Mouse (Mus musculus): ENCODE results near the gene Plpp7.

Plpp7 gene

DNA sequence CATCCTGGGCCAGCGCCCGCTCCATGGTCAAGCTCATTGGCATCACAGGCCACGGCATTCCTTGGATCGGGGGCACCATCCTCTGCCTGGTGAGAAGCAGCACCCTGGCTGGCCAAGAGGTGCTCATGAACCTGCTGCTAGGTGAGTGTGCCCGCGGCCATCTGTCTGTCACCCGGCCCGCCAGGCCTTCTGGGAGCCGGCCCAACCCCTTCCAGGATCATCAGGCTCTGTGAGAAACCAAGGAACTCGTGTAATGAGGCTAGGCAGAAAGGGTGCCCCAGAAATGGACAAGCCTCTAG, 743 bp downstream of the Plpp7 start:
- no peak for DNase-seq (ENCODE audit: low spot score in 2 of 2)

DNA sequence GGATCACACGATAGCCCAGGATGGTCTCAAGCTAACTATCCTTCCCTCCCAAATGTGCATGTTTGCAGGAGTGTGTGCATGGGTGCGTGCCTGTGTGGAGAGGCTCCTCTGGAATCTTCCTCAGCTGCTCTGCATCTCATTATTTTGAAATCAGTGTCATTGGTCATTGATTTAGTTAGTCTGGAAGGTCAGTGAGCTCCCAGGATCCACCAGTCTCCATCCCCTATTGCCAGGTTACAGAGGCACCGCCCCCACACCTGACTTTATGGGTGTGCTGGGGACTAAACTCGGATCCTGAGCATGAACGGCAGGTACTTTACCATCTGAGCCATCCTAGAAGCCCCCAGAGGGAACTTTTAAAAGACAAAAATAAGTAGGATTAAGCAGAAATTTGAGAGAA, 7.6 kb downstream of the Plpp7 start:
- no peak for DNase-seq (ENCODE audit: low spot score in 2 of 2)

DNA sequence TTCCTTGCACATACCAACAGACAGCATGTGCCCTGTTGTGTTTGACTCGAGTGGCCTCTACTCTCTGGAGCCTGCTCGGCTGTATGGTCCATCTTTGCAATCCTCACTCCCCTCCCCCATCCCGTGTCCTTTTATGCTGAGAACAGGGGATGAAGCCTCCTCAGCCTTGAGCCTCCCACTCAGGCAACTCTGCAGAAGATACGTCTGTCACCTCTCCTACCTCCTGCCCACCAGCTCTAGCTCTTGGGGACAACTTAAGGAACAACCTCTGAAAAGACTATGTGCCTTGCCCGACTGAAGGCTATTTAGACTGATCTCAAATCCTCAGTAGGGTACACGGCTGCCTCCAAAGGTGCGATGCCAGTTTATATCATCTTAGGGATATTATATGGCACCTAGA, 8.2 kb downstream of the Plpp7 start:
- DNase-seq (ENCODE audit: low spot score in 2 of 2): no peak

DNA sequence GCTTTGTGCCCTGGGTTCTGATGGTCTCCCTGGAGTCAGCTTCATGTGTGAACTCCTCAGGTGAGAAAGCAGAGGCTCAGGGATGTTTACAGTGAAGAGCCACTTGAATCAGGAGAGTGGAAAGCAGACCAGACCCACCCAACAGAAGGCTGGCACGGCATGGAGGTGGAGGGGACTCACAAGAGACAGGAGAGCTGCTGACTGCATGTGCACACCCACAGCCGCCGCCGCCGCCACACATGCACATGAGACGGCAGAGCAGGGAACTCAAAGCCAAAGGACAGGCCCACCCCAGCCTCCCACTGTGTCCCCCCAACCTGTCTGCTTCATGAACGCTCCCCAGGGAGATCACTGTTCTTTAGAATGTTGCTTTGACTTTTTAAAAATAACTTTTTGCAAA, 8.8 kb downstream of the Plpp7 start:
- no peak for DNase-seq (ENCODE audit: low spot score in 2 of 2)

DNA sequence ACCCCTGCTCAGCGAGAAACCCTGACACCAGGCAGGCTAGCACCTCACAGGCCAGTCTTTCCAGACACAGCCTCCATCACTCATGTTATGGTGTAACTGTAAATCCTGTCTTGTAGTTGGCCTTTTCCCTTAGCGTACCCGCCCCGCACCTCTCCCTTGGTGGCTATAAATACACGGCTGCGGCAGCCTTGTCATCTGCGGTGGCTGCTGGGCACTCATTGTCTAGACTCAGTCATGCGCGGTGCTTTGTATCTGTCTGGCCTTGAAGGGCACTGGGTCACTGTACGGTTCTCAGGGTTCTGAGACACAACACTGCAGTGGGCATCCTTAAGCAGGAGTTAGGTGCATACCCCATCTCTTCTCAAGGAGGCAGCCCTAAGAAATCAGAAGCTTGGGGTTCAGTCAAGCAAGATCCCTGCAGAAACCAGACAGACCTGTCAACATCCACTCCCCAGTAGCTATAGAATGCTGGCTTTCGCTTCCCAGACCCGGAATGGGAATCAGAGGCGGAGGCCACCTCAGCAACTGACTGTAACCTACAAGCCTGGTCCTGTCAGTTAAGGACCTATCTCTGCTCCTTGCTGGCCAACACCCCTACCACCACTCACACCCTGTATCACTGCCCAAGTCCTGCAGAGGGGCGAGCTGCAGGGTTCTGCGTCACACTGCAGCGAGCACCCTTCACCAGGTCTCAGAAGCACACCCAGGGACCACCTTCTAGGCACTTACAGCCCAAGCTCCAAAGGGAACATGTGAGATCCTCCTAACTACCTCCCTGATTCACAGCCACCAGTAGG, 10.0 kb downstream of the Plpp7 start:
- DNase-seq (ENCODE audit: low spot score in 2 of 2): no peak

DNA sequence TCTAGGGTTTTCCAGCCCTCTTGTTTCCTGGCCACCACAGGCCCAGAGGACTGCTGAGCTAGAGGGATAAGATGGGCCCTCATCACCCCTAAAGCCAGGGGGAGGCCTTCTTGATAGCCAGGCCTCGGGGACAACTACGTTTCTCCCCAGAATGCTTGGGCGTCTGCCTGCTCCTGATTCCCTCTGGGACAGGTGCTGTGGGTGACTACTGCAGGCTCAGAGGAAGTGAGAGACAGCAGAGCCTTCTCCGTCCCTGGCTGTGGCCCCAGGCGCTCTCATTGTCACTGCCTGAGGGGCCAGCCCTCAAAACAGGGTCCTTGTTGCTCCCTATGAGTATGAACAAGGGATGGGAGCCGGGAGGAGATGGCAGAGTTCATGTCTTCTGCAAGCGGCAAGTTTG, 10.6 kb downstream of the Plpp7 start:
- no peak for DNase-seq (ENCODE audit: low spot score in 2 of 2)

DNA sequence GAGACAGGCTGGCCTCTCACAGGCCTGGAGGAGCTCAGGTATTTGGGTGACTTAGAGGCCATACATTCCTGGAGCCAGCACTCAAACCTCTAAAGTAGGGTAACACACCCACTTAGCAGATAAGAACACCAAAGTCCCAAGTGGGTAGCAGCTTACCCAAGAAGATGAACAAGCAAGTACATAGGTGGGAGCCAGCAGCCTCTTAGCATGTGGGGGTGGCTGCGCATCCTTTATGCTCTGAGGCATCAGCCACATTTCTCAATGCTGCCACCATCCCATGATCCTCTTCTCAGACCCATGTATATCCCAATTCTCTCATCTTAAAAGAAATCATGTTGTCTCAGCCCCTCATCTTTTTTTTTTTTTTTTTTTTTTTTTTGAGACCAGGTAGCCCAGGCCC, 15.9 kb downstream of the Plpp7 start:
- no peak for DNase-seq (ENCODE audit: low spot score in 2 of 2)

DNA sequence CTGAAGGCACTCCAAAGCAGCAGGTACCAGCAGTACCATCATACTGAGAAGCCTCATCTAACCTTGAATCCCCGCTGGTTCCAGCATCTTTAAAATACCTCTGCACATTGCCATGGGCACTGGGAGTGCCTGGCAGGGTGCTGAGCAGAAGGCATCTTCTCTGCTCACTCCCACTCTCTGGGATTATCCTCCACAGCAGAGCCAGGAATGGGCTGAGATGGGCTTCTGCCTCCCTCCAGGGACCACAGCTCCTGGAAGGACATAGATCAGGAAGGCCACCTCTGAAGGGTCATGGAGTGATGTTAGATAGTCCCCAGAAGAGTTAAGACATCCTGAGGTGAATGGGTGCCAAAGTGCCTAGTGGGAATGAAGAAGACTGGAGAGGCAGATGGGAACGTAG, 17.2 kb downstream of the Plpp7 start:
- DNase-seq (ENCODE audit: low spot score in 2 of 2): no peak

DNA sequence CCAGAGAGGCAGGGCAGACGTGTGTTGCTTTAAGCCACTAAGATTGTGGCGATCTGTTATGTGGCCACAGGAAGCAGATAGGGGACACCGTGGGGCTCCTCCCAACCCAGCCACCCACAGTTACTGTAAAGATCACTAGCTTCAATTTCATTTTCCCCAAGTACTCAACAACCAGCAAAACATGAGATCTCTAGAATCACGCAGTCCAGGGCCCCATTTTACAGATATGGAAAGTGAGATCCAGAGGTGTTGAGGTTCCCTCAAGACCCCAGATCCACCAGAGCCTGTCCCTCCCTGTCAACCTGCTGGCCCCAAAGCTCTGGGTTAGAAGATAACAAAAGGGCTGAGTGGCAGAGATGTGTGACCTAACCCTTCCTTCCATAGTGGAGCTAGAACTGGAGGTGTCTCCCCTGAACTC, 20.5 kb downstream of the Plpp7 start:
- DNase-seq (ENCODE audit: low spot score in 2 of 2): no peak

DNA sequence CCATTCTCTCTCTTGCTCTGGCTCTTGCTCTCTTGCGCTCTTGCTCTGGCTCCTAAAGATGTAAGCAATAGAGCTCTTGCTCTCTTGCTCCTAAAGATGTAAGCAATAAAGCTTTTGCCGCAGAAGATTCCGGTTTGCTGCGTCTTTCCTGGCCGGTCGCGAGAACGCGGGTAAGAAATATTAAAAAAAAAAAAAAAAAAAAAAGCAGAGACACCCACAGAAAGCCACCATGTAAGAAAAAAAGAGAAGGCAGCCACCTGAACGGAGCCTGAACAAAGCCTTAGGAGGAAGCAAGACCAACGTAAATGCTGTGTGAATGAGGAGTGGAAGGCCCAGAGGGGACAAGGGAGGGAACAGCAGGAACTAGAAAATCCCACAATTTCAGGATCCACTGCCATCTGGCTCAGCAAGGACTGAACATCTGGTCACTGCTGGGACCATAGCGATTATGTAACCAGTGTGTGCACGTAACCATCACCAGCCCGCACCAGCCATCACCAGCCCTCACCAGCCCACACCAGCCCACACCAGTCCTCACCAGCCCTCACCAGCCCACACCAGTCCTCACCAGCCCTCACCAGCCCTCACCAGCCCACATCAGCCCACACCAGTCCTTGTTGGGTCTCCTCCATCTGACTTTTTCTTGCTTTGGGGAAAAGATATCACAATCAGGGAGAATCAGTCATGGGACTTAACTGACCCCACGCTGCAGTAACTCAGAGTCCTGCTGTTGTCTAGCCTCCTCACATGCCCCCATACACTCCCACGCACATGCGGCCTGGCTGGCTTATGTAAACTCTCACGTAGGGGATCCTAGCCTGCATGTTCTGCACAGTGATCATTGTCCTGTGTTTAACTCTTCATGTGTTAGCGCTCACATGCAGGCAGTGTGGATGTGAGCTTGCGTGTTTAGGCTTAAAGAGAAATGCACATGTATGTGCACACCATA, 24.7 kb downstream of the Plpp7 start:
- DNase-seq (ENCODE audit: low spot score in 2 of 2): no peak

DNA sequence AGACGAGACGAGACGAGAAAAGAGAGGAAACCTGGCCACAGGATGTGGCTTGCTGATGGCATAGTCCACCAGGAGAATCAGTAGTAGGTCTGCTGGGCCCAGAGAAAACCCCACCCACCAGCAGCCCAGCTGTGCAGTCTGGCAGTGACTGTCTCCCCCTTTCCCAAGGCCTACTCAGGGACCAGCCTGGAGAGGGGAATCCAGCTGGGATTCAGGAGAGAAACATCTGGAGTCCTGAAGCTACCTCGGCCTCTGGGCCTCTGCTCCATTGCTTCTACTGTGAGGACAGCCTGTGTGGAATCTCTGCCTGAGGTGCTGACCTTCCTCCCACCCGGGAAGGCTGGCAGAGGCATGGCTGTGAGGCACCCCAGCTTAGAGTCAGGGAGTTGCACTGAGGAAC, 25.8 kb downstream of the Plpp7 start:
- DNase-seq (ENCODE audit: low spot score in 2 of 2): no peak

DNA sequence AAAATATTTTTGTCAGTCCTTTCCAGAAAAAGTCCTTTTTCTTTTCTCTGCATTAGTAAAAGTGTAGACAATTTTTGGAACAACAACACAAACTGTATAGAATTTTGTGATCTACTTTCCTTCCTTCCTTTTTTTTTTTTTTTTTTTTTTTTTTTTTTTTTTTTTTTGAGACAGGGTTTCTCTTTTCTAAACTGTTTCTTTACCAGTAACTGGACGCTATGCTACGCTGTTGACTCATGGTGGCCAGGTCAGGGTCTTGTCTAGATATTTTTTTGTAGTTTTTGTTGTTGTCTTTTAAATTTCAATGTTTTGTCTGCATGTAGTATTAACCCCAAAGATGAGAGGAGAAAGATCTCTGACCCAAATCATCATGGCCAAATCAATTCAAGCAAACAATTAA, 26.5 kb downstream of the Plpp7 start:
- DNase-seq (ENCODE audit: low spot score in 2 of 2): no peak

DNA sequence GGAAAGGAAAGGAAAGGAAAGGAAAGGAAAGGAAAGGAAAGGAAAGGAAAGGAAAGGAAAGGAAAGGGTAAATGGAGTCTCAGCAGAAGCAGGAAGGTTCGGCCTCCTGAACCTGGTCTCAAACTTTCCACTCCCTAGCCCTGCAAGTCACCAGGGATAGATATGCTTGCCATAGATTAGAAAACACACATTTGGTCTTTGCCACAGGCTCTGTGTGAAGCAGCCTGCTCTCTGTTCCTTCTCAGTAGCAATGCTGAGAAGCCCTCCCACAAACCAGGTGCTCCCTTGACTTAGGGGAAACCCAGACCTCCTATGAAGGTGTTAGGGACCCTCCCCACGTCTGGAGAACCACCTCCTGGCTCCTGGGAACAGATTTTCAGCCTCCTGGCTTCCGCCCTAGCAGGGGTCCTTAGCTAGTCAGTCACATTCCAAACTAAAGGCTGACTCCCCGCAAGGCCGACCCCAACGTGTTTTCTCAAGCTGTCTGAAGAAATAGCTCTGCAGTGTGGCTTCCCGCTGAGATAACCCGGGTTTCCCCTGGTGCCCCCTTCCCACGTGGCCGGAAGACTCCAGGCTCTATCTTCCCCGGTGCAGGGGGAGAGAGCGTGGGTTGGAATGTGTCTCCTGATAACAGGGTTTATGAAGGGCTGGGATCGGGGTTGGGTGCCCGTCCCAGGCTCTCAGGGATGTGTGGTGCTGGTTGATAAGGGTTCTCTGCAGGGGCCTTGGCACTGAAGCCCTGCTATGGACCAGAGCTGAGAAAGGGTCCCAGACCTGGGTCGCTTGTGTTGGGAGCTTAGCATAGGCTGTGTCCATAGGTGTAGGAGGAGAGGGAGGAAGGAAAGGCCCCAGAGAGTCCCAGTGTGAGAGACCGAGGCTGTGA, 32.6 kb downstream of the Plpp7 start:
- no peak for DNase-seq (ENCODE audit: low spot score in 2 of 2)

DNA sequence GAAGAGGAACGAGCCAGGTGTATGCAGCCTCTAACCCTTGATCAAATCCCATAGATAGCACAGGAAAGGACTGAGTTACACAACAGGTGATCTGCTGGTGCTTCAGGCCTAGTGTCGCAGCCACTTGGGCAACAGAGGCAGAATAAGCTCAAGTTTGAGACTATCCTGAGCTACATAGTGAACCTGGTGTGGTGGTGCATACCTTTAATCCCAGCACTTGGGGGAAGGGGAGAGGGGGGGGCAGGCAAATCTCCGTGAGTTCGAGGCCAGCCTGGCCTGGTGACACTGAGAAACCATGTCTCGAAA, 33.2 kb downstream of the Plpp7 start:
- no peak for DNase-seq (ENCODE audit: low spot score in 2 of 2)

DNA sequence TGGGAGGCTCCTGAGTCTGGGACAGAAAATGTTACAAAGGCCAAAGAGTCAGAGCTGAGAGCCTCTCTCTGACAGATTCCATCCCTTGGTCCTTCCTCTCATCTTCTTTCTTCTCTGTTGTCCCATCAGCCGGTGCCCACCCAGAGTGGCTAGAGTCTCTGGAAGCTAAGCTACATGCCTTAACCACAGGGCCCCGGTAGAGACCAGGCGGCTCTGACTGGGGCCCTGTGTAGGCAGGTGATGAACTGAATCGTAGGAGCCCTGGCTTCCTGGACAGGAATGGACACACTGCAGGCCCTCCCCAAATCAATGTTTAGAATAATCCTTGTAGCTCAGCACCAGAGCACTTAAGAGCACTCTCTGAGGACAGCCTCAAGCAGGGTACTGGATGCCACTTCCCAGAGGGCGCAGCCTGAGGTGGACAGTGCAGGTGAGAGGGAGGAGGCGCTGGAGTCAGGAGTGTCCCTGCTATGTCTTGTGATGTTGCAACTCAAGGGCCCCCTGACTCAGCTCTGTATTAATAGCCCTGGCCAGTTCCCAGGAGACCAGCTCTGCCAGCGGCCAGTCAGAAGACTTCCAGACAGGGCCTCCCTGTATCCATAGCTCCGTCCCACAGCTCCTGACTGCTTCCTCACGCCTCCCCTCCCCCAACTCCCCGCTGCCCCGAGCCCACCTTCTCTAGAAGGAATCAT, 34.2 kb downstream of the Plpp7 start:
- DNase-seq (ENCODE audit: low spot score in 2 of 2): no peak

DNA sequence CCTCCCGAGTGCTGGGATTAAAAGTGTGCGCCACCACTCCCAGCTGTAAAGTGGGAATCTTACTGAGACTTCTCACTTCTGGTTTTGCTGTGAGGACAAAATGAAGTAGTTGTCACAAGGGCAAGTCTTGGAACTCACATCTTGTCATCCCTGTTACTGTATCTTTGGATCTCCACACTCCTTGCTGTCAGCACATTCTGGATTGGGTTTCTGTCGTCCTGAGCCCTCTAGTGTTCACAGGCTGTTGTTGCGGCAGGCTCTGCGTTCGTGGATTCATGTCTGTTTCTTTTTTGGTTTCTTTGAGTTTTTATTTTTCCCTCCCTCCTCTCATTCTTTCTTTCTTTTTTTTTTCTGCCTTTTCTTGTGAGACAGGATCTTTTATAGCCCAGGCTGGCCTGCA, 35.1 kb downstream of the Plpp7 start:
- no peak for DNase-seq (ENCODE audit: low spot score in 2 of 2)

DNA sequence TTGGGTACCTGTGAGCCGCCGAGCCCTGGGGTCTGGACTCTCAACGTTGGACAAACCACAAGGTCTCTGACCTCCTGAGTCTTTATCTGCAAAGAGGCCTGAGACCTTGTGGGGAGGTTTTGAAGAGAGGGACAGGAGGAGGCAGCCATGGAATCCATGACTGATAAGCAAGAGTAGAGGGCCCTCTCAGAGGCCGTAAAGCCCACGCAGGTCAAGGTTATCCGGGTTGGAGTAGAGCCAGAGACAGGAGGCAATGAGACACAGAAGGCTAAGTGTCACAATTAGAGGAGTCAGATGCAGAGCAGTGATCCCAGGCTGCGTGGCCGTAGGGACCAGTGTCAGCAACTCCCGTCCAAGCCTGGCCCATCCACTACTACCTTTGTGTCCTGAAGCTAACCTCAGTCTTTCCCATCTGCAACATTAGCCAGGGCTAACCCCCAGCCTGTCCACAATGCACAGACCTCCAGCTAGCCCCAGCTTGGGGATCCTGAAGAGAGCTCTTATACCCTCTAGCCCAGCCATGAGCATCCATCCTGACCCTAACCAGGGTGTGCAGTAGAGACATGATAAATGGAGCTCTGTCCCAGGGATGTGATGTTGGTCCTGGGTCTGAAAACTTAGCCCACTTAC, 36.0 kb downstream of the Plpp7 start:
- DNase-seq (ENCODE audit: low spot score in 2 of 2): no peak

DNA sequence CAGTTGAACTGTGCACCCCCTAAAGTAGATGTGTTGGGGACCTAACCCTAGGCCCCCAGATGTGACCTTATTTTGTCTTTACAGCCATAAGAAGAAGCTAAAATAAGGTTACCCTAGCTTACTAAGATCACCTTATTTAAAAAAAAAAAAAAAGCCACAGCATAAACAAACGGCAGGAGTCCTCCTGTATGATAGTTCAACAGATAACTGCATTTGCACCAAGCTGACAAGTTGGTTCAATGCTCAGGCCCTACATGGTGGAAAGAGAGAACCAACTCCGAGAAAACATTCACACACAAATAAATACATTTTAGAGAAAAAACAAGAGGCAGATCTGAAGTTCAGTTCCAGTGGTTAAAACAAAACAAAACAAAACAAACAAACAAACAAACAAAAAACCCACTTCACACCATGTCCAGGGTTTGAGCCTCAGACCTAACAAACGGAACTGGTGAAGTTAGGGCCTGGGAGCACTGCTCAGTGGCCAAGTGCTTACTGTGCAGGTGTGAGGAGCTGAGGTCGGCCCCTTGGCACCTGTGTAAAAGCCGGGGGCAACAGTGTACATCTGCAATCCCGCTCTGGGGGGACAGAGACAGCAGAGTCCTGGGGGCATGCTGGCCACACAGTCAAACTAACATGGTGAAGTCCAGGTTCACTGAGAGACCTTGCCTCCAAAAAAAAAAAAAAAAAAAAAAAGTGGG, 36.7 kb downstream of the Plpp7 start:
- DNase-seq (ENCODE audit: low spot score in 2 of 2): no peak

DNA sequence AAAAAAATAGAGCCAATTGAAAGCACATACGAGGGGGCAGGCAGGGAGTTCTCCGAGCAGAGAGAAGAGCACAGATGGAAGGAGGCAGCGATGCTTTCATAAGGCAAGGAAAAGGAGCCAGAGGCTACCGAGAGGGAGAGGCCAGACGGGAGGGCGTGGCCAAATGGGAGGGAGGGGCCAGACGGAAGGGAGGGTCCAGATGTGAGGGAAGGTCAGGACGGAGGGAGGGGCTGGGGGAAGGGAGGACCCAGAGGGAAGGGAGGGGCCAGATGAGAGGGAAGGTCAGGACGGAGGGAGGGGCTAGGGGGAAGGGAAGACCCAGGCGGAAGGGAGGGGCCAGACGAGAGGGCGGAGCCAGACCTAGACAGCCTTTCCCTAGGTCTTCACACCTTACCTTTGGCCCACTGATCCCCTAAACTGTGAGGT, 37.3 kb downstream of the Plpp7 start:
- DNase-seq (ENCODE audit: low spot score in 2 of 2): peak in 1 of 2 experiments; percentile 62

DNA sequence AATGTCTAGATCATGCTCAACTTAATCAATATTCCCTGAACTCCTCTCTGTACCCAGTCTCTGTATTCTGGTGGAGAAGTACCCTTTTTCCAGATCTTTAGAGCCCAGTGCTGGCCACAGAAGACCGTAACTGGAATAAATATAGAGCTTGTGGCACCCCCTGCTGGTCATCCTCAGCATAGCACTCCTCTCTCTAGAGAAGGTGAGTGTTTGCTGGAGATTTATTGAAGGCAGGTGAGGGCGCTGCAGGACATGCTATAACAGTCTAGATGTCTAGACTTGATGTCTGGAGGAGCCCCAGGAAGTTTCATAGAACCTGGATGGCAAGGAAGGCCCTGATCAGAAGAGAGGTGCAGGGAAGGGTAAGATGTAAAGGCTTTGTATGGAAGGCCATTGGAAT, 38.7 kb downstream of the Plpp7 start:
- peak; percentile 83 to 88 for DNase-seq (ENCODE audit: low spot score in 2 of 2)

All from urinary bladder, postnatal 36 days (tissue).